Mouse (Mus musculus) neural tube, embryonic 11.5 days (tissue): ENCODE measurements around the gene Rasgrp2. TPM values are rescaled to one million over a fixed set of nuclear protein-coding genes. Genes with fewer than 3 reads are reported as not detected.

Source experiments
- ATAC-seq: fragments of 200-750 bp; cut with Nextera tagmentation; 2 replicates; pipeline ENCODE4 v1.8.0; 2017; ENCODE audit warnings: moderate number of reproducible peaks, mild to moderate bottlenecking, moderate TSS enrichment, moderate library complexity; ENCODE audit not compliant: insufficient read depth, low FRiP score, low TSS enrichment
- DNase-seq: peaks from one replicate; pipeline ENCODE4 v3.0.0-alpha.2; 2015; ENCODE audit warnings: low spot score
- H3K27ac ChIP-seq: fragments of 300-500 bp; sonication (generic); 2 replicates; pipeline ENCODE4 v1.5.1; 2014; ENCODE audit warnings: low read depth, mild to moderate bottlenecking, low read length
- H3K27me3 ChIP-seq: fragments of 300-500 bp; sonication (generic); 2 replicates; pipeline ENCODE4 v1.6.1; 2014; ENCODE audit warnings: mild to moderate bottlenecking, low read length, mixed read lengths; ENCODE audit not compliant: control insufficient read depth, insufficient read depth
- H3K36me3 ChIP-seq: fragments of 300-500 bp; sonication (generic); 2 replicates; pipeline ENCODE4 v1.6.1; 2014; ENCODE audit warnings: mild to moderate bottlenecking, low read length, moderate library complexity, mixed read lengths; ENCODE audit not compliant: control insufficient read depth, insufficient read depth
- H3K4me1 ChIP-seq: fragments of 300-500 bp; sonication (generic); 2 replicates; pipeline ENCODE4 v1.6.1; 2014; ENCODE audit warnings: low read length, mixed read lengths; ENCODE audit not compliant: control insufficient read depth, insufficient read depth
- H3K4me2 ChIP-seq: fragments of 300-500 bp; sonication (generic); 2 replicates; pipeline ENCODE4 v1.6.1; 2014; ENCODE audit warnings: low read depth, mild to moderate bottlenecking, moderate library complexity
- H3K4me3 ChIP-seq: fragments of 300-500 bp; sonication (generic); 2 replicates; pipeline ENCODE4 v1.5.1; 2014; ENCODE audit warnings: low read depth, low read length
- H3K9ac ChIP-seq: fragments of 300-500 bp; sonication (generic); 2 replicates; pipeline ENCODE4 v1.6.1; 2014; ENCODE audit warnings: mild to moderate bottlenecking, low read length
- H3K9me3 ChIP-seq: fragments of 300-500 bp; sonication (generic); 2 replicates; pipeline ENCODE4 v1.6.1; 2016; ENCODE audit warnings: low read length; ENCODE audit not compliant: control insufficient read depth
- WGBS: fragments of 180-500 bp; shearing (Covaris S2); extraction: QIAGEN DNeasy Blood & Tissue Kit; methylation state at CpG from one replicate; pipeline ENCODE4 v1.1.7; 2014; 5-methylcytosine and 5-hydroxymethylcytosine counted together
- polyA plus RNA-seq: library from polyadenylated mRNA; unstranded; fragments of >200 nt; fragmentation: Nextera tagmentation; extraction: Ambion mirVana; gene quantifications from 2 replicates; pipeline ENCODE4 v1.2.1, GENCODE M21; 2014

Rasgrp2 gene
- polyA plus RNA-seq, 1 experiment from 2014 or later, result 17.6 TPM

- no peaks in the 10 kb centered on the region for H3K36me3 ChIP-seq
- H3K4me3 ChIP-seq, result no peak overlapping the region
- DNase-seq (no peak), ATAC-seq (no peak)
- peak overlapping the region; percentile 4; the same call in 1 of the 2 replicates for H3K9ac ChIP-seq
- H3K9me3 ChIP-seq, result no peaks in the 10 kb centered on the region
- no peak overlapping the region for H3K4me2 ChIP-seq
- H3K27me3 ChIP-seq, result no peaks in the 10 kb centered on the region
- peaks cover 3% of the 10 kb centered on the region; the same call in 1 of the 2 replicates for H3K4me1 ChIP-seq
- 59% methylated on average over 16 of the region's 16 CpGs for WGBS
- H3K27ac ChIP-seq, result no peak overlapping the region
Measured at GRCm38 (mm10) chr19:6407816-6408510, 8.8 kb downstream of the Rasgrp2 start.

GRCm38 (mm10) chr19:6408749-6409148 lies 9.6 kb downstream of the Rasgrp2 start:
- H3K27ac ChIP-seq, result no peak overlapping the region
- H3K27me3 ChIP-seq, result no peaks in the 10 kb centered on the region
- H3K4me3 ChIP-seq, result no peak overlapping the region
- H3K9me3 ChIP-seq, result no peaks in the 10 kb centered on the region
- no peaks in the 10 kb centered on the region; the same call in 1 of the 2 replicates for H3K4me1 ChIP-seq
- H3K9ac ChIP-seq, result no peak overlapping the region
- DNase-seq (no peak), ATAC-seq (no peak)
- H3K36me3 ChIP-seq, result no peaks in the 10 kb centered on the region
- WGBS, result 82% methylated on average over 8 of the region's 8 CpGs
- H3K4me2 ChIP-seq, result no peak overlapping the region

GRCm38 (mm10) chr19:6409176-6409575 lies 10.0 kb downstream of the Rasgrp2 start:
- Histone ChIP-seq H3K4me2 (no peak overlapping the region), H3K36me3 (no peaks in the 10 kb centered on the region), H3K9me3 (no peaks in the 10 kb centered on the region), H3K4me1 (no peaks in the 10 kb centered on the region; the same call in 1 of the 2 replicates), H3K27ac (no peak overlapping the region), H3K4me3 (no peak overlapping the region), H3K27me3 (no peaks in the 10 kb centered on the region), H3K9ac (no peak overlapping the region)
- 83% methylated on average over 5 of the region's 5 CpGs for WGBS
- DNase-seq (no peak), ATAC-seq (no peak)

- no peak overlapping the region for H3K4me3 ChIP-seq
- no peak overlapping the region for H3K27ac ChIP-seq
- DNase-seq, result no peak
- H3K27me3 ChIP-seq, result no peaks in the 10 kb centered on the region
- no peaks in the 10 kb centered on the region for H3K9me3 ChIP-seq
- no peak for ATAC-seq
- H3K9ac ChIP-seq, result no peak overlapping the region
- H3K4me1 ChIP-seq, result no peaks in the 10 kb centered on the region; the same call in 1 of the 2 replicates
- H3K36me3 ChIP-seq, result no peaks in the 10 kb centered on the region
- 81% methylated on average over 5 of the region's 5 CpGs for WGBS
- H3K4me2 ChIP-seq, result no peak overlapping the region
Measured at GRCm38 (mm10) chr19:6409936-6410335, 10.8 kb downstream of the Rasgrp2 start.

GRCm38 (mm10) chr19:6412798-6413197 lies 13.7 kb downstream of the Rasgrp2 start:
- Histone ChIP-seq H3K9ac (no peak overlapping the region), H3K36me3 (no peaks in the 10 kb centered on the region), H3K4me1 (peaks cover 25% of the 10 kb centered on the region), H3K27ac (no peak overlapping the region), H3K4me3 (no peak overlapping the region), H3K27me3 (no peaks in the 10 kb centered on the region), H3K4me2 (no peak overlapping the region), H3K9me3 (no peaks in the 10 kb centered on the region)
- DNase-seq (no peak), ATAC-seq (no peak)
- WGBS, result 65% methylated on average over 14 of the region's 14 CpGs

- ATAC-seq (no peak), DNase-seq (no peak)
- Histone ChIP-seq H3K27ac (peak overlapping the region; percentile 64), H3K36me3 (no peaks in the 10 kb centered on the region), H3K9me3 (no peaks in the 10 kb centered on the region), H3K4me3 (no peak overlapping the region), H3K9ac (no peak overlapping the region; the same call in 1 of the 2 replicates), H3K4me2 (no peak overlapping the region), H3K27me3 (peaks cover 8% of the 10 kb centered on the region), H3K4me1 (peaks cover 25% of the 10 kb centered on the region)
- 43% methylated on average over 6 of the region's 6 CpGs for WGBS
Measured at GRCm38 (mm10) chr19:6415454-6415853, 16.3 kb downstream of the Rasgrp2 start.

- H3K27ac ChIP-seq, result peak overlapping the region; percentile 64; the same call in 1 of the 2 replicates
- 6% methylated on average over 9 of the region's 9 CpGs for WGBS
- H3K9ac ChIP-seq, result peak overlapping the region; percentile 22
- ATAC-seq (peak; percentile 35; the same call in 1 of the 2 replicates), DNase-seq (peak; percentile 74)
- no peak overlapping the region; the same call in 1 of the 2 replicates for H3K4me2 ChIP-seq
- H3K27me3 ChIP-seq, result peaks cover 16% of the 10 kb centered on the region
- H3K36me3 ChIP-seq, result no peaks in the 10 kb centered on the region
- H3K4me3 ChIP-seq, result no peak overlapping the region
- H3K4me1 ChIP-seq, result peaks cover 25% of the 10 kb centered on the region
- no peaks in the 10 kb centered on the region for H3K9me3 ChIP-seq
Measured at GRCm38 (mm10) chr19:6416124-6416770, 17.1 kb downstream of the Rasgrp2 start.

- Histone ChIP-seq H3K4me1 (peaks cover 25% of the 10 kb centered on the region), H3K9me3 (no peaks in the 10 kb centered on the region), H3K4me2 (no peak overlapping the region), H3K27me3 (peaks cover 16% of the 10 kb centered on the region), H3K36me3 (no peaks in the 10 kb centered on the region), H3K4me3 (no peak overlapping the region), H3K27ac (peak overlapping the region; percentile 64; the same call in 1 of the 2 replicates), H3K9ac (peak overlapping the region; percentile 10; the same call in 1 of the 2 replicates)
- 69% methylated on average over 12 of the region's 12 CpGs for WGBS
- DNase-seq, result no peak
- no peak for ATAC-seq
Measured at GRCm38 (mm10) chr19:6416894-6417761, 18.0 kb downstream of the Rasgrp2 start.
